Mouse (Mus musculus): ENCODE measurements around the gene Gm28230.

Gm28230 gene

GRCm38 (mm10) chr2:74722949-74723348 is 3.6 kb upstream of the Gm28230 start:
- no peak for DNase-seq (ENCODE audit: low read depth, low spot score)

GRCm38 (mm10) chr2:74724244-74725015 is 2.1 kb upstream of the Gm28230 start:
- DNase-seq (ENCODE audit: low read depth, low spot score), result no peak

DNA sequence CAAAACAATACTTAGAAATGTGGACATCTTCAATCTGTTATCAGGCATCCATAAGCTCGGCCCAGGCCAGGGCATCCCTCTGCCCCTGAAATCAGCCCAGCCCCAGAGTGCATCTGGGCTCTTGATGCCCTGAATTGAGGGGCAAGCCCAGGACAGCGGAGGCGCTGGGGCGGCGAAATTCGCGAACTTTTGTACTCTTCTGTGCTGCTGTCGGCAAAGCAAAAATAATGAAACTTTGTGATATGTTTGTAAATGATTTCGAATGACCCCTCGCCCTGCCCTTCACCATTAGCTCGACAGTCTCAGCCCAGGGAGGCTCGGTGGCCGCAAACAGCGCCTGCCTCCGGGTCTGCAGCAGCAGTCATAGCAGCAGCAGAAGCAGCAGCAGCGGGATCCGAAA is 1.4 kb upstream of the Gm28230 start:
- DNase-seq (ENCODE audit: low read depth, low spot score), result no peak

DNA sequence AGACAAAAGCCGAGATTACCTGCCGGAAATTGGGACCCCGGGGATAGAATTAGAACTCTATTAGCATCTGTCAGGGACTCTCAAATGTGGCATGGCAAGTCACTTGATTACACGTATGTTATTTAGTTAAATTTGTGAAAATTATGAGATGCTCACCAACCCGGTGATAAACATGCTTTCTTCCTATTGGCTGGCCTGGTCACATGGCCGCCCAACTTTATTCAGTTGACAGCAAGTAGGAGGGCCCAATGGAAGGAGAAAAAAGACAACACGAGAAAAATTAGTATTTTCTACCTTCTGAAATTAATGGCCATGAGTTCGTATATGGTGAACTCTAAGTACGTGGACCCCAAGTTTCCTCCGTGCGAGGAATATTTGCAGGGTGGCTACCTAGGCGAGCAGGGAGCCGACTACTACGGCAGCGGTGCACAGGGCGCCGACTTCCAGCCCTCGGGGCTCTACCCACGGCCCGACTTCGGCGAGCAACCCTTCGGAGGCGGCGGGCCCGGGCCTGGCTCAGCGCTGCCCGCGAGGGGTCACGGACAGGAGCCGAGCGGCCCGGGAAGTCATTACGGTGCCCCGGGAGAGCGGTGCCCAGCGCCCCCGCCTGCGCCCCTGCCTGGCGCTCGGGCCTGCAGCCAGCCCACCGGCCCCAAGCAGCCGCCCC is 578 bp downstream of the Gm28230 start:
- no peak for DNase-seq (ENCODE audit: low read depth, low spot score)

- no peak for DNase-seq (ENCODE audit: low read depth, low spot score)
Observed at GRCm38 (mm10) chr2:74727640-74728302, 1.2 kb downstream of the Gm28230 start.

- DNase-seq (ENCODE audit: low read depth, low spot score), result no peak
Observed at GRCm38 (mm10) chr2:74728303-74728680, 1.8 kb downstream of the Gm28230 start.

GRCm38 (mm10) chr2:74730331-74730730 is 3.8 kb downstream of the Gm28230 start:
- DNase-seq (ENCODE audit: low read depth, low spot score), result no peak

GRCm38 (mm10) chr2:74731055-74731454 is 4.5 kb downstream of the Gm28230 start:
- no peak for DNase-seq (ENCODE audit: low read depth, low spot score)

- no peak for DNase-seq (ENCODE audit: low read depth, low spot score)
Observed at GRCm38 (mm10) chr2:74731799-74732512, 5.4 kb downstream of the Gm28230 start.

DNA sequence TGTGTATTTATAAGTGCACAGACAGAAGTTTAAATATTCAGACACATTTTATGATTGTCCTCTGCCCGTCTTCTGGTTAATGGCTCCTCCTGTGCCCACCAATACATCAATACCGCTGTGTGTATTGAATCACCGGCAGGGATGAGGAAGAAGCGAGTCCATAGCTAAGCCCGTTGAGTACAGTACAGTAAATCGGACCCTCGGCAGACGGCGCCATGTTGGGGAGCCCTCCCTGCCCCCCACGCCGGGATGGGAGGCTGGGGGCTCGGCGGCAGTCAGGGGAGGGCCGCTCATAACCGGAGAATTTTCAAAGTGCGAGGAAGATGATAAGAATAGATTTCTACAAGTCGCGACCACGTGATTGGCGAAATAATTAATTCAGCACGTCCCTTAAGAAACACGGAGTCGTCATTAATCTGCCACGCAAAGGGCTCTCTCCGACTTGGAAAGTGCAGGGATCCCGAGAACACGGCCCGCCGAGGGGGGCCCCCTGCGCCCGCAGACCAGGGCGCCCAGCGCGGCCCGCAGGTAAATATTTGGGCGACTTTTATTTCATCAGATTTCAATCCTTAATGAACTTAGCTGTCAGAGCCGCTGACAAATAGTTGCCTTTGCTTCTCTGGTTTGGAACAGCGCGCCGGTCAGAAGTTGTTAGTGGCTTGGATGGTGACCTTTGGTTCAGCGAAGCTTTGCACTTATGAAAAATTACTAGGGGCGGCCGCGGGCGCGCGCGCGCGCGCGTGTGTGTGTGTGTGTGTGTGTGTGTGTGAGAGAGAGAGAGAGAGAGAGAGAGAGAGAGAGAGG is 6.2 kb downstream of the Gm28230 start:
- no peak for DNase-seq (ENCODE audit: low read depth, low spot score)

DNA sequence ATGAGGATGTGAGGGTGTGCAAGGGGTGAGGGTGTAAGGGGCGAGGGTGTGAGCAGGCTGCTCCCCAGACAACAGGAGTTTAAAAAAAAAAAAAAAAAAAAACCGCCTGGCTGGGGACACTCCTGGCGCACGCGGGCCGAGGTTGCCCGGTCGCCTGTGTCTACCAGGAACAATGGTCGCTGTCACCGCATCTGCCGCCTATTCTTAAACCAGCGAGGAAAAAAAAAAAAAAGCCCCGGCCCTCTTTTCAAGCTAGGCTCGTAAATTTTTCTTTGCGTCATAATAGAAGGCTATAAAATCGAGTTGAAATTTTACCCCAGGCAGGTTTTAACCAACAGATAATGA is 6.8 kb downstream of the Gm28230 start:
- DNase-seq (ENCODE audit: low read depth, low spot score), result no peak

DNA sequence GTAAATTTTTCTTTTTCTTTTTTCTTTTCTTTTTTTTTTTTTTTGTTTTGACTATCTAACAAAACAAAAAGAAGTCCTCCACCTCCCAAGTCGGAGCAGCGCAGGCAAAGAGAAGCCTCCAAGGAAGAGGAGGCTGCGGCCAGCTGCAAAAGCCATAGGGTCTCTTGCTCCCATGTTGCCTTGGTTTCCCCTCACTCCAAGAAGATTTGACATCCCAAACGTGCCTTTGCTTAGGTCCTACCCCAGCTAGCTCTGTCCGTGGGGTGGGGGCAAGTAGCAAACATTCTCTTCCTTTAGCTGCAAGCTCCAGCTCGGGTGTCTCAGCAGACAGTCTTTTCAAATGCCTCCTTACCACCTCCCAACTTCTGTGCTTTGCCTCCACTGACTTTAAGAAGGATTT is 7.2 kb downstream of the Gm28230 start:
- no peak for DNase-seq (ENCODE audit: low read depth, low spot score)

DNA sequence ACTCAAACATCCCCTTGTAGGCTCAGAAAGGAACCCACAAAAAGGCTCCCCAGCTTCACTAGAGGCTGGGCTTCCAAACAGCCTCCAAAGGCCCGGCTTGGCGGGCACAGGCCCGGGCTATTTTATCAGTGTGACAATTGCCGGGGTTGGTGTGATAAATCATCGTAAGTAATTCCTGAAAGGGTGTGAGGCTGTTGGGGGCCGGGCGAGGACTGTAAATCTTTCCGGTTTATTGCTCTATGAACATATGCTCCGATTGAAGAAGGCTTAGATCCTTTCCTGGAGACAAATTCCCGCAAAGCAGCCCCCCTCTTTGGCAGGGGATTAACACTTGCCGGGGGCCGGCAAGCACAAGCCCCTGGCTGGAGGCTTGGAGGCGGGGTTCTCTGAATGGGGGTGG is 7.9 kb downstream of the Gm28230 start:
- DNase-seq (ENCODE audit: low read depth, low spot score), result no peak

- DNase-seq (ENCODE audit: low read depth, low spot score), result no peak
Observed at GRCm38 (mm10) chr2:74734996-74735811, 8.7 kb downstream of the Gm28230 start.

DNA sequence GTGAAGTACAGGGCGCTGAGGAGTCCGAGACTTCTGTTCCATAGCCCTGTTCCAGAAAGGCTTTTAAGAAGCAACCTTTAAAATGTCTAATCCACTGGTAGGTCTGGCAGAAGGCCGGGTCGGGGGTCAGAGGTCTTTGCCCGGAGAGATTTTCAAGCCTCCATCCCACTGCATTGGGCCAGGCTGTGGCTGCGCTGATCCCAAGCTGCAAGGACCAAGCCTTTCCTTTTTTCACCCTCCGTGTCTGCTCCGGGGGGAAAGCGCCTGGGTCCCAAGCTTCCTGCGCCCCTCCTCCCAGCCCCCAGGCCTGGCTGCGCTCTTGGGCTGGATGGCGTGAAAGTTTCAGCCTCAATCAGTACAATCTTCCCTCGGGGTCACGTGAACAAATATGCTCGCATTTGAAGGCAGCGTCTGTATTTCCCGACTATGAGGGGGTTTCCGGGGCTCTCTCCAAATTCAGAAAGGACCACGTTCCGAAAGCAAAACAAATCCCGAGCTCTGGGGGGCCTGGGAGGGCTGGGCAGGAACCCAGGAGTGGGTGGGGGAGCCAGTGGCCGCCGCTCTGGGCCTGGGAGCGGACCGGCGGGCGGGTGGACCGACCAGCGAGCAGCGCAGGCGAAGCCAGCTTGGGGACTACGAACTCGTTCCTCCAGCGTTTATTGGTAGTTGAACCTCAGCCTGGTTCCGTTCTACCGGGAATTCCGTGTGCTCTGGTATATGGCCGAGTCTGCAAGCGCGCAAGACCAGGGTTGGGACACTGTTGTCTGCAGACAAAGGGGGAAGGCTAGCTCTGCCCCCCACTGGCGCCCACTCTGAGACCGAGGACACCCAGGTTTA is 9.5 kb downstream of the Gm28230 start:
- no peak for DNase-seq (ENCODE audit: low read depth, low spot score)

DNA sequence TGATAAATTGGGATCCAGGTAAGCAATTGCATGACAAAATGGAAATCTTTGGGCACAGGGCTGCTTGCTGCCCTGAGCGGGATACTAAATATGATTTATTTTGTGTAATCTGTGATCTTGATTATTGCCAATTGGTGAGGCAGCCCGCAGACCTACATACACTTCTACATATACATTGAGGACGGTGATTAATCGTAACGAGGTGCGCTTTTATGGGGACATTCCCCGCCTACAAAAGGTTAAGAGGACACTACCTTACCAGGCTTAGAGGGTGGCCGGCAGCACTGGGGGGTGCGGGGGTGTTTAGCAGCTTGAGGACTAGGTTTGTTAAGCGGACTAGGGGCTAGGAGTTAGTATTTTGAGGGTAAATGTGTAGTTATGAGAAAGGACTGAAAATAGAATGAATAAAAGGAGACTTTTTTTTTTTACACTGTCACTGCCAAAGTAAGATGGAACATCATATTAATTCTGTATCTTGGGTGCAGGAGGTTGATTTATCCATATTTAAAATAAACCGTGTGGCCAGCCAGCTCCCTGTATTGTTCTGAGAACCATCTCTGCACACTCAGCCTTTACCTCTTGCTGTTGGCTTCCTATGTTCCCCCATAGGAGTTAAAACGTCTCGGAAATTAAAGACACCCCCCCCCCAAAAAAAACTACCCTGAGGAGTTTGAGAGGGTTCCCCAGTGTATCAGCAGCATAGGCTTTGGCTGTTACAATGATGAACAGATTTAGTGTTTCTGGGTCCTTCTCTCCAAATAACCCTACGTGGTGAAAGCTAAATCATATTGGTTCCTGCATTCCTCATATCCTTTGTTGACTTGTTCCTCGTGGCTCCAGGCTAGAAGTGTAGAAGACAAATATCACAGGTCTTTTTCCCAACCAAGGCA is 10.4 kb downstream of the Gm28230 start:
- no peak for DNase-seq (ENCODE audit: low read depth, low spot score)

- no peak for DNase-seq (ENCODE audit: low read depth, low spot score)
Observed at GRCm38 (mm10) chr2:74737578-74738070, 11.1 kb downstream of the Gm28230 start.
